Mouse (Mus musculus): ENCODE data around the gene March6.

Gene March6

DNA sequence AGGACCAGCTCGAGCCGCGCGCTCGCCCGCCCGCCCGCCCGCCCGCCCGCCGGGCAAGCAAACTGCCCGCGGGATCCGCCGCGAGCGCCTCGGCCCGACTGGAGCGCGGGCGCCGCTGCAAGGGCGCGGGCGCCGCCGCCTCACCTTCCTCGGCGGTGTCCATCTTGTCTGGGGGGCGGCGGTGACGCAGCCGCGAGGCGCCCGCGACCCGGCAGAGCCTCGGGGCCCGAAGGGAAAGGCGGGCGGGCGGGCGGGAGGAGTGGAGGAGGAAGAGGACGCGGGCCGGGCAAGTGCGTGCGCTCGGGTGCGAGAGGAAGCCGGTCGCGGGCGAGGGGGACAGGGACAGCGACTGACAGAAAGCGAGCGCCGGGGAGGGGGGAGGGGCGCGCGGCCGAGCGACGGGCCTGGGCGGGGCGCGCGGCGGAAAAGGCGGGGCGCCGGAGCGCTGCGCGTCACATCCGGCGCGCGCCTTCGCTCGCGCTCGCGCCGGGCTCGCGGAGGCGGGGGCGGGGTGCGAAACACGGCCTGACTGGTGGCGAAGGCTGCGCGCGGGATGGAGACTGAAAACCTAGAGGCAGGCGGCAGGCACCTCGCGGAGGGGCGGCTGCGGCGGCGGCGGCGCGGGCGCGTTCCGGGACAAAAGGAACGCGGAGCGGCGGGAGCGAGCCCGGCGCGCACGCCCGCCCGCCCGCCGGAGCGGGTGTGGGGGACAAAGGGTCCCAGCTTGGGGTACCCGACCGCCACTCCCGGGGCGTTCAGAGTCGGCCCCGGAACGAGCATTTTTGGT lies at the start of gene March6:
Gene March6 (minus strand): TSS at position 395 of the 787 bp plus-strand sequence.
- peak; percentile 84 for DNase-seq (ENCODE audit: low spot score)

GRCm38 (mm10) chr15:31576076-31576475 lies 45.2 kb upstream of the March6 start:
- no peak for DNase-seq (ENCODE audit: low spot score)

DNA sequence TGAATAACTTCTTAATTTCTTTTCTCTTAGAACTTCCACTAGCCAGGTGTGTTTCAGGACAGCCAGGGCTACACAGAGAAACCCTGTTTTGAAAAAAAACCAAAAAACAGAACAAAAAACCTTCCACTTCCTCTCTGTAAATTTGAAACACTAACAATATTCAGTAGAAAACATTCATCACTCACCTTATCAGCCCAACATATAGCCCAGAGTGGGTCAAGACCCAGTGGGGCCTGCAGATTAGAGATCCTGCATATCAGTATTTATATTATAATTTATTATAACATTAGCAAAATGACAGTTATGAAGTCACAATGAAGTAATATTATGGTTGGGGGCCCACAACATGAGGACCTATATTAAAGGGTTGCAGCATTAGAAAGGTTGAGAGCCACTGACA lies 42.8 kb upstream of the March6 start:
- no peak for DNase-seq (ENCODE audit: low spot score)

DNA sequence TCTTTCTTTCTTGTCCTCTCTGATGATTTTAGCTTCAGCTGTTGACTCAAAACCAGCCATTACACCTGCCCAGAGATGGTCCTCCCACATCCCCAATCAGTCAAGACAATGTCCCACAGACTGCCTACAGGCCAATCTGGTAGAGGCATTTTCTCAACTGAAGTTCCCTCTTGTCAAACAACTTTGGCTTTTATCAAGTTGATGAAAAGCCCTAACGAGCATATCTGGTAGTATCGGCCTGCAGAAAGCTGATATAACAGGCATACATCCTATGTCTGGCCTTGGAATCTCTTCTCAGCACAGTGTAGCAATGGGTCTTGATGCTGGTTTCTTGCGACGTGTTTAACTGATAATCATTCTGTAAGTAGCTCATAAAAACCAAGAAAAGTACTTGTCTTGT lies 42.4 kb upstream of the March6 start:
- no peak for DNase-seq (ENCODE audit: low spot score)

DNA sequence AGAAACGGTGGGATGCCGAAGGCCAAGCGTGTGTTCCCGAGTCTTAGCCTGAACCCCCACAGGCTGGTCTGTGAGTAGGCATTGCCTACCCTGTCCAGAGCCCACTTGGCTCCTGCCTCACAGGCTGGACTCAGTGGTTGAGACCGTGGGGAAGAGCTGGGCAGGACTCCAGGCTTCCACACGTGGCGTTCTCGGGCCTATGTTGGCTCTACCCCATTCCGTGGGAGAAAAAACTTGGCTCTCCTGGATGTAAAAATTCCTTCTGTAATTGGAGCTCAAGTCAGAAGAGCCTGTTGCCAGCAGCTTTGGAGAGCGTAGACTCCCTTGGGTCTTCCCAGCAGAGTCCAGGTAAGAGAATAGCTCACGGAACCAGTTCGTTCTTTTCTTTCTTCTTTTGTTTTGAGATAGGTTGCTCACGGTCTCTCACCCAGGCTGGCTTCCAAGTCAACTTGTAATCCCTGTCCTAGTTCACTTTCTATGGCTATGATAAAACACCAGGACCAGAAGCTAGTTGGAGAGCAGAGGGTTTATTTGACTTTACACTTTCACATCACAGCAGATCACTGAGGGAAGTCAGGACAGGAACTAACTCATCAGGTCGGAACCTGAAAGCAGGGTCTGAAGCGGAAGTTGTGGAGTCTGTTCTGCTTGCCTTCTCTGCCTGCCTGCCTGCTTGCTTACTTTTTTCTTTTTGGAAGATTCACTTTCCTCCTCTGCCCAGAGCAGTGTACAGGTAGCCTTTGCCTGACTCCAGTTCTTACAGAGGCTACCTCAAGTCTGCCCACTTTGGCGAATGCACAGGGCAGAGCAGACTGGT lies 41.3 kb upstream of the March6 start:
- DNase-seq (ENCODE audit: low spot score), result no peak

- DNase-seq (ENCODE audit: low spot score), result no peak
Measured at GRCm38 (mm10) chr15:31570959-31571358, 40.1 kb upstream of the March6 start.

DNA sequence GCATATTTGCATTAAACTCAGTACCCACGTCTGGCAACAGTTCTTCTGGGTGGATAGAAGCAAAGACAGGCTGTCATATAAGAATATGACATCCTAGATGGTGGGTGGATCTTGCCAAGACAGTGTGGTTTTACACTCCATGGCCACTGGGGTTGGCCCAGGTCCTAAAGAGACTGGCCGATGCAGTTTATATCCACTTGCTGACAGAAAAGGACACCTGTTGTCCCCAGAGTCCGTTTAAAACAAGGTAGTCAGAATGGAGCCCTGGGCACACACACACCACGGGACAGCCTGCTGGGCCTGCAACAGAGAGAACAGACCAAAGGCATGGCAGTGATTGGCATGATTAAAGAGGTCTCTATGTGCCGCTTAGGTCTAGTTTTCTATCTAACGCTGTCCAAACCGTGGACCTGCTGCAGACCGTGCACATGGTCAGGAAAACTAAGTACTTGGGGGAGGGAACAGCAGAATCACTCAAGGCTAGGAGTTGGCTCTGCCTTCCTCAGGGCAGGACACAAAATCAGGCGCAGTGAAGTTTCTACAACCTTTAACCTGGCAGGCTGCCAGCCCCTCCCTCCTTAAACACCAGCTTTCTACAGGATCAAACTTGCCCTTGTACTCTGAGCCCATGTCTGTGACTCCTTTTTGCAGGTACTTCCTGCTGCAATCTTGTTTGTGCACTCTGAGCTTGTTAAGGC lies 38.6 kb upstream of the March6 start:
- DNase-seq (ENCODE audit: low spot score), result peak; percentile 77

DNA sequence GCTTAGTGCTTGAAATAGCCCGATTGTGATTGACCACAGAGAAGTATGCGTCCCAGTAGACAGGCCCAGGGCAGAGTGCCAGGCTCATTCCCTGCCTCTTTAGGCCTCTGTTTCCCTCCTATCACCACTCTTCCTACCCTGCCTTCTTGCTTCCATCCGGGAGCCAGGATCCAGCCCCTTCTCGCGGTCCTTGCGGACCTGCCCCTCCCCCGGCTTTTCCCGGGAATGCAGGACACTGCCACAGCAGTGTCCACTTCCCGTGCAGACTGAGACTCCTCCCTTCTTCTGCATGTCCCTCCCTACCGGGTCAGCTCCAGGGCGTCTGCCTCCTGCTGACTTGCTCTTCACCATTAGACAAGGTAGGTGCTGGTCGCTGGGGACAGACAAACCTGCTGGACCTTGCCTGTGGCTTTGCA lies 37.7 kb upstream of the March6 start:
- DNase-seq (ENCODE audit: low spot score), result peak; percentile 41

DNA sequence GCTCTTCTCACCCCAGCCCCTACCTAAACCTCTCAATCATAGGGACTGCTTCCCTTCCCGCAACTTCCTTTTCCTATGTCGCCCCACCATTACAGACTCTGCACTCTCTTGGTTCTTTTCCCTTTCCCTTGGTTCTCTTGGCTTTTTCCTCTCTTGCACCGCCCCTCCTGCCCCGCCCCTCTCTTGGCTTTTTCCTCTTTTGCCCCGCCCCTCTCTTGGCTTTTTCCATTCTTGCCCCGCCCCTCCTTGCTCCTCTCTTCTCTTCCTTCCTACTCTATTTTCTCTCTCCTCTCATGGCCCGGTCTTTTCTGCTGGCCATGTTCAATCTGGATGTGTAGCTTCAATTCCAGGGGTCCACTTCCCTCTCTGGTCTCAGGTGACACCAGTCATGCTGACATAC lies 36.6 kb upstream of the March6 start:
- DNase-seq (ENCODE audit: low spot score), result no peak

- no peak for DNase-seq (ENCODE audit: low spot score)
Measured at GRCm38 (mm10) chr15:31565786-31566185, 34.9 kb upstream of the March6 start.

DNA sequence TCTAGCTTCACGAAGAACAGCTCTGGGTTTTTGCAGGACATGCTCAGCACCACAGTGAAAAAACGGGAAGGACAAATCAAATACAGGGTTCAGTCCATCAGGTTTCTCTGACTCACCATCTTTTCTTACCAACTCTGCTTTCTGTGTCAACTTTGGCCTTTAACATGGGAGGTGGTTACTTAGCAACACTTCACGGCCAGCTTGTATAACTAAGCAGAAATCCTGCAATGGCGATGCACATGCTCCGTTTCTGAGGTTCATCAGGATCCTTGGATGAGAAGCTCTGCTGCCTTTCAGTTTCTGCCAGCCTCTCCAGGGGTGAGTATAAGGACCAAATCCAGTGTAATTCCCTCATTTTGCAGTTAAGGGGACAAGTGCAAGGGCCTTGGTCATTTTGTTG lies 34.3 kb upstream of the March6 start, which contains the start of gene Cmbl:
Gene Cmbl (plus strand): TSS at position 206 of the 400 bp plus-strand sequence.
- no peak for DNase-seq (ENCODE audit: low spot score)

DNA sequence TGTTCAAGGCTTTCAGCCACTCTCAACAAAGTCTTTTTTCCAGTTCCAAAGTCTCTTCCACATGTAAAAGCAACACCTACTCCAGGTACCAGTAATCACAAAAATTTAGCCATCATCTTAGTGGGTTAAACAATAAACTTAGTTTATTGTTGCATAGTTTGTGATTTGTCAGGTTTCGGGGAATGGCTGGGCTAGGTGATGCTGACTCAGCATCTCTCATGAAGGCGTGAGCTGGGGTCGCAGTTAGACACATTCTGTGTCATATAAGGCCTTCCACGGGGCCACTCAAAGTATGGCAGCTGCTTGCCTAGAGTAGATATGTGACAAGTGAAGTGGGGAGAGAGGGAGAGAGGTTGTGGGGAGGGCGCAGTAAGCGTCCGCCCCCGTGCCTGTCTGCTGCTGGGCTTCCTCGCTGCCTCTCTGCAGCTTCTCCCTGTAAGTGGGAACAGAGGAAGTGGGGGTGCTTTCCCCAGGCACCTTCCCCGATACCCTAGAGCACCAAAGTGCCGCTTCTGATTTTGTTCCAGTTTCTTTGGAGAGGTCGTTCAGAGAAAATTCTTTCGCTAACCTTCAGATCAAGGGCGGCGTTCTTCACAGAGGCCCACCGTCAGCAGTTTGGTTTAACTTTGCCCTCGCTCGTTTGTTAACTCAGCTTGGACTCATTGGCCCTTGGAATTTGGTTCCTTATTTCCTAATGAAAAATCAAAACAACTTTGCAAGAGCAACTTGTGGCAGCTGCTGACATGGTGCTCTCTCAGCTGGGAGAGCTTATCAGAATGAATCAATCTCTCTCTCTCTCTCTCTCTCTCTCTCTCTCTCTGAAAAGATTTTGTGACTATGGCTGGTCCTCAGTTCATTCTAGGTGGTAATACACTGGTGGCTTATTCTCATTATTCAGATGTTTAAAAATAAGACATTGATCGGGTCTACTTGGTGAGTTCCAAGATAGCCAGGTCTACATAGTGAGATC lies 33.0 kb upstream of the March6 start:
- DNase-seq (ENCODE audit: low spot score), result no peak

- DNase-seq (ENCODE audit: low spot score), result no peak
Measured at GRCm38 (mm10) chr15:31562847-31563246, 32.0 kb upstream of the March6 start.

- DNase-seq (ENCODE audit: low spot score), result no peak
Measured at GRCm38 (mm10) chr15:31561976-31562375, 31.1 kb upstream of the March6 start.

DNA sequence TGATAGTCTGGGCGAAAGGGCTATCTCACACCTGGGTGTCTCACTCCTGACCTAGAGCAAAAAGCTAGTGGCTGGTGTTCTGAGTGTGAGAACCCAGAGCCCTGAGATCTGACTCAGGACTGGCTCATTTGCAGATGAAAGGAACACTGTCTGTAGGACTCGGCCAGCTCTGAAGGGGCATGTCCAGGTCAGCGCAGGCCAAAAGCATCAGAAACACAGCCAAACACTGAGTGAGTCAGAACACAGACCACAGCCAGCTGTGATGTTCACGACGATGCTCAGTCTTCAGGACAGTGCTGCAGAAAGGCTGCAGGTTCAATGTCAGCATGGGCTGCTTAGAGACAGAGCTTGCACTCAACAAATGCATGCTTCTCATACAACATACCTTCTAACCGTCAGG lies 30.5 kb upstream of the March6 start:
- DNase-seq (ENCODE audit: low spot score), result no peak

- DNase-seq (ENCODE audit: low spot score), result no peak
Measured at GRCm38 (mm10) chr15:31554855-31555254, 24.0 kb upstream of the March6 start.

GRCm38 (mm10) chr15:31550381-31550780 lies 19.5 kb upstream of the March6 start:
- DNase-seq (ENCODE audit: low spot score), result no peak

GRCm38 (mm10) chr15:31547421-31547820 lies 16.6 kb upstream of the March6 start:
- DNase-seq (ENCODE audit: low spot score), result no peak

GRCm38 (mm10) chr15:31546291-31546690 lies 15.4 kb upstream of the March6 start:
- DNase-seq (ENCODE audit: low spot score), result no peak

- no peak for DNase-seq (ENCODE audit: low spot score)
Measured at GRCm38 (mm10) chr15:31545058-31545457, 14.2 kb upstream of the March6 start.

- no peak for DNase-seq (ENCODE audit: low spot score)
Measured at GRCm38 (mm10) chr15:31543246-31543645, 12.4 kb upstream of the March6 start.
